9 mouse cellular contexts compared by ENCODE assay signal in the genomic region with DNA sequence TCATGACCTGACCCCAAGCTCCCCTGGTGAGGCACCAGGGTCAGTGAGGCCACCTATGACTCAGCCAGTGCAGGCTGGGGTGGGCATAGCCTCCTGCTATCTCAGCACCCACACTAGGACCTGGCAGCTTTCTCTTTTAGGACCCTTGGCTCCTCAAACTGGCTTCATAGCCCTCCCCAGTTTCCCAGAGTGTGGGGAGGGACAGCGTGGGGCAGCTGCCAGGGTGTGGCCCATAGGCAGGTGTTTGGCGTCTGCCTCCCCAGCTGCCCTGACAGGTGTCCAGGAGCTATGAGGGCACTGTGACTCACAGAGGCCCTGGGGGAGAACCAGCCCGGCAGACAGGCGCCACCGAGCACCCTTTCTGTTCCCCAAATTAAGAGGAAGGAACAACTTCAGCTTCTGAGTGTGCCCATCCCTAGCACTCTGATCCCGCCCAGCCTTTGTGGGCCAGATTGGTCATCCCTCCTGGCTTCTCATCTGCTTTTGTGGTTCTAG. TPM values are rescaled to one million over a fixed set of nuclear protein-coding genes. Genes with fewer than 3 reads are reported as not detected.
DNase-seq lines count a peak whose midpoint lies in the region; TF ChIP-seq lines count a peak whose summit lies in the region.
"Had no signal": no experiment of that assay in that cellular context is flagged by ENCODE, and none has a peak within 500 bp of the region (broad histone marks: within the 10 kb centered on the region; RNA-seq: fewer than 3 reads in every experiment).

No protein-coding gene starts in this region.

- peaks cover 44% of the 10 kb centered on the region for H3K36me3 ChIP-seq in C2C12 (ENCODE audit: control insufficient read depth, insufficient read depth)
- H3K36me3 ChIP-seq in heart, embryonic 10.5 days: peaks cover 69% of the 10 kb centered on the region

- peaks cover 8% of the 10 kb centered on the region for H3K79me3 ChIP-seq in C2C12 (ENCODE audit: low read depth)

- peaks cover 73% of the 10 kb centered on the region for H3K4me1 ChIP-seq in heart, embryonic 10.5 days

- TF ChIP-seq CTCF in C2C12 (IDR thresholded peaks at IDR 0.05; ENCODE audit: control insufficient read depth, insufficient read depth, insufficient read length): no peak

- 65% methylated on average over 6 of the region's 6 CpGs for WGBS in heart, embryonic 10.5 days

- no peaks in the 10 kb centered on the region for H3K27me3 ChIP-seq in C2C12 (ENCODE audit: control insufficient read depth, insufficient read depth, insufficient read length)
- H3K27me3 ChIP-seq in heart, embryonic 10.5 days (ENCODE audit: insufficient read depth, poor library complexity, severe bottlenecking): no peaks in the 10 kb centered on the region

- peak overlapping the region; percentile 81 for H3K27ac ChIP-seq in heart, embryonic 10.5 days

- DNase-seq in adrenal gland, adult 2 months: peak; percentile 79
- DNase-seq in adrenal gland, postnatal 4 days (ENCODE audit: low spot score in 2 of 2): no peak
- DNase-seq in heart, embryonic 10.5 days (ENCODE audit: low spot score): no peak
- DNase-seq in lung, postnatal 10 days: peak; percentile 26
- no peak for DNase-seq in yolk sac, embryonic 10.5 days (ENCODE audit: low spot score)
- DNase-seq in embryo, embryonic 9.5 days (ENCODE audit: extremely low spot score): no peak
- DNase-seq in cerebellum, adult 9-11 months: no peak

- H3K4me3 ChIP-seq in C2C12 (ENCODE audit: insufficient read depth, poor library complexity, severe bottlenecking): peak overlapping the region; percentile 37
- H3K4me3 ChIP-seq in heart, embryonic 10.5 days: peak overlapping the region; percentile 47

- no peaks in the 10 kb centered on the region for H3K9me3 ChIP-seq in heart, embryonic 10.5 days

- peaks cover 43% of the 10 kb centered on the region for H3K79me2 ChIP-seq in C2C12 (ENCODE audit: control insufficient read depth, insufficient read depth)

- peak overlapping the region; percentile 62 for H3ac ChIP-seq in C2C12 (ENCODE audit: control insufficient read depth, insufficient read length, low read depth)

TF ChIP-seq in C2C12, 6 proteins besides CTCF, POLR2A, EP300 and RAD21:
- peak; percentile 37 for TF ChIP-seq FOSL1 (IDR thresholded peaks at IDR 0.05; ENCODE audit: insufficient read depth, low read length, poor library complexity, severe bottlenecking)
- TF ChIP-seq MYOD1 (IDR thresholded peaks at IDR 0.05; ENCODE audit: control insufficient read depth, insufficient read length, low read depth): peak; percentile 99
- no peak for TF ChIP-seq MAX (IDR thresholded peaks at IDR 0.05)

RNA-seq across cellular contexts. Expression of gene Dmpk, which starts 0.7 kb away (rescaled TPM):
- total RNA-seq in adrenal gland, adult 2 months (2021): 100 to 1,000 TPM; 130 to 142 TPM
- 743 and 836 TPM in 2 replicates for polyA plus RNA-seq in adrenal gland, adult 2 months (2012; rRNA removed)
- total RNA-seq in adrenal gland, postnatal 4 days (2021): 10 to 100 TPM; 70.0 to 74.7 TPM
- polyA plus RNA-seq in C2C12 (2012; fragmentation: generic; extraction: Trizol): 120 TPM
- 16.9 and 17.7 TPM in 2 replicates for polyA plus RNA-seq in heart, embryonic 10.5 days (2016; fragmentation: Nextera tagmentation; extraction: Ambion mirVana)

RNA-seq across cellular contexts. Expression of gene Dmwd, which starts 8.3 kb away (rescaled TPM):
- 10 to 100 TPM; 44.2 to 58.5 TPM for total RNA-seq in adrenal gland, adult 2 months (2021)
- polyA plus RNA-seq in adrenal gland, adult 2 months (2012; rRNA removed): 144 and 152 TPM in 2 replicates
- 10 to 100 TPM; 67.0 to 70.3 TPM for total RNA-seq in adrenal gland, postnatal 4 days (2021)
- 83.1 TPM for polyA plus RNA-seq in C2C12 (2012; fragmentation: generic; extraction: Trizol)
- polyA plus RNA-seq in heart, embryonic 10.5 days (2016; fragmentation: Nextera tagmentation; extraction: Ambion mirVana): 14.8 and 18.0 TPM in 2 replicates

RNA-seq across cellular contexts. Expression of gene Six5, which starts 10.1 kb away (rescaled TPM):
- total RNA-seq in adrenal gland, adult 2 months (2021): 10 to 100 TPM; 12.6 to 16.1 TPM
- polyA plus RNA-seq in adrenal gland, adult 2 months (2012; rRNA removed): 77.3 and 86.0 TPM in 2 replicates
- 10 to 100 TPM; 23.4 to 25.3 TPM for total RNA-seq in adrenal gland, postnatal 4 days (2021)
- 1.6 TPM for polyA plus RNA-seq in C2C12 (2012; fragmentation: generic; extraction: Trizol)
- 5.7 and 6.1 TPM in 2 replicates for polyA plus RNA-seq in heart, embryonic 10.5 days (2016; fragmentation: Nextera tagmentation; extraction: Ambion mirVana)

RNA-seq across cellular contexts. Expression of gene Rsph6a, which starts 29.8 kb away (rescaled TPM):
- total RNA-seq in adrenal gland, adult 2 months (2021): not detected
- not detected in 2 replicates for polyA plus RNA-seq in adrenal gland, adult 2 months (2012; rRNA removed)
- total RNA-seq in adrenal gland, postnatal 4 days (2021): not detected
- 0.09 TPM for polyA plus RNA-seq in C2C12 (2012; fragmentation: generic; extraction: Trizol)
- not detected in 2 replicates for polyA plus RNA-seq in heart, embryonic 10.5 days (2016; fragmentation: Nextera tagmentation; extraction: Ambion mirVana)
- total RNA-seq: gastrocnemius, postnatal 4 days had no signal

RNA-seq across cellular contexts. Expression of gene Gm4969, which starts 33.8 kb away (rescaled TPM):
- not detected for total RNA-seq in adrenal gland, adult 2 months (2021)
- polyA plus RNA-seq in adrenal gland, adult 2 months (2012; rRNA removed): 0.04 TPM in 1 of 2 replicates, not detected in the other
- total RNA-seq in adrenal gland, postnatal 4 days (2021): under 1 TPM; 0.59 to 0.98 TPM
- not detected for polyA plus RNA-seq in C2C12 (2012; fragmentation: generic; extraction: Trizol)
- polyA plus RNA-seq in heart, embryonic 10.5 days (2016; fragmentation: Nextera tagmentation; extraction: Ambion mirVana): 1.7 and 2.1 TPM in 2 replicates

Comparison
In these comparisons a context has a peak if more than half of its experiments do, and no peak if none do; other contexts are left out.
1. DNase-seq: peak in adrenal gland, adult 2 months (single experiment) and lung, postnatal 10 days (single experiment); none in adrenal gland, postnatal 4 days (0 of 2), heart, embryonic 10.5 days (single experiment), yolk sac, embryonic 10.5 days (single experiment), embryo, embryonic 9.5 days (single experiment) and cerebellum, adult 9-11 months (single experiment).
2. RNA of gene Six5, which starts 10.1 kb away (polyA plus RNA-seq): 77.3 to 86.0 TPM in adrenal gland, adult 2 months; 5.7 to 6.1 TPM in heart, embryonic 10.5 days and 1.6 TPM in C2C12 (single experiment); every median in the first group is over 10 times any median in the second.